Mouse (Mus musculus) intestine, embryonic 14.5 days (tissue): ENCODE measurements around the gene Dhrs1. TPM values are rescaled to one million over a fixed set of nuclear protein-coding genes. Genes with fewer than 3 reads are reported as not detected.

Experiments used
- polyA plus RNA-seq: library from polyadenylated mRNA; unstranded; fragments of >200 nt; fragmentation: Nextera tagmentation; extraction: Ambion mirVana; gene quantifications from 2 replicates; pipeline ENCODE4 v1.2.1, GENCODE M21; 2014

The Dhrs1 gene
- polyA plus RNA-seq, 1 experiment from 2014 or later = 81.9 TPM

Other genes with a start within 250 kb of the Dhrs1 start
- 0.37 and 0.48 TPM in 2 replicates for gene Cpne6, start 235.2 kb downstream of the Dhrs1 start, polyA plus RNA-seq
- gene Nrl, start 220.7 kb downstream of the Dhrs1 start, polyA plus RNA-seq = not detected in 2 replicates
- gene Pck2, start 205.4 kb downstream of the Dhrs1 start, polyA plus RNA-seq = 42.8 and 47.4 TPM in 2 replicates
- gene Dcaf11, start 185.7 kb downstream of the Dhrs1 start, polyA plus RNA-seq = 70.9 and 71.5 TPM in 2 replicates
- gene A730061H03Rik, start 185.3 kb downstream of the Dhrs1 start, polyA plus RNA-seq = 0.64 and 0.81 TPM in 2 replicates
- gene Fitm1, start 170.1 kb downstream of the Dhrs1 start, polyA plus RNA-seq = 0.19 and 0.43 TPM in 2 replicates
- gene Psme1, start 167.6 kb downstream of the Dhrs1 start, polyA plus RNA-seq = 200 TPM in 2 replicates
- gene Emc9, start 160.4 kb downstream of the Dhrs1 start, polyA plus RNA-seq = 6.3 and 7.0 TPM in 2 replicates
- 331 and 332 TPM in 2 replicates for gene Psme2, start 154.6 kb downstream of the Dhrs1 start, polyA plus RNA-seq
- gene Rnf31, start 154.0 kb downstream of the Dhrs1 start, polyA plus RNA-seq = 15.9 and 20.1 TPM in 2 replicates
- gene Irf9, start 142.1 kb downstream of the Dhrs1 start, polyA plus RNA-seq = 8.9 and 9.1 TPM in 2 replicates
- 6.2 and 8.1 TPM in 2 replicates for gene Rec8, start 127.7 kb downstream of the Dhrs1 start, polyA plus RNA-seq
- gene Ipo4, start 109.7 kb downstream of the Dhrs1 start, polyA plus RNA-seq = 93.6 and 95.7 TPM in 2 replicates
- gene Gm49378, start 107.8 kb downstream of the Dhrs1 start, polyA plus RNA-seq = 1.6 and 1.9 TPM in 2 replicates
- gene Tm9sf1, start 101.9 kb downstream of the Dhrs1 start, polyA plus RNA-seq = 112 and 114 TPM in 2 replicates
- gene Tssk4, start 95.5 kb downstream of the Dhrs1 start, polyA plus RNA-seq = 1.7 and 1.9 TPM in 2 replicates
- gene Mdp1, start 85.2 kb downstream of the Dhrs1 start, polyA plus RNA-seq = 53.8 and 58.9 TPM in 2 replicates
- gene Gmpr2, start 73.7 kb downstream of the Dhrs1 start, polyA plus RNA-seq = 53.5 and 62.5 TPM in 2 replicates
- 547 and 563 TPM in 2 replicates for gene Nedd8, start 73.6 kb downstream of the Dhrs1 start, polyA plus RNA-seq
- gene Tinf2, start 63.9 kb downstream of the Dhrs1 start, polyA plus RNA-seq = 46.4 and 49.1 TPM in 2 replicates
- 1.3 and 1.6 TPM in 2 replicates for gene Tgm1, start 31.8 kb downstream of the Dhrs1 start, polyA plus RNA-seq
- gene Rabggta, start 23.4 kb downstream of the Dhrs1 start, polyA plus RNA-seq = 29.7 and 32.7 TPM in 2 replicates
- 42.8 and 45.0 TPM in 2 replicates for gene Nop9, start within 50 bp of the Dhrs1 start, polyA plus RNA-seq
- gene Cideb, start 12.8 kb upstream of the Dhrs1 start, polyA plus RNA-seq = 5.4 and 8.1 TPM in 2 replicates
- 0.08 and 0.65 TPM in 2 replicates for gene Ltb4r2, start 15.7 kb upstream of the Dhrs1 start, polyA plus RNA-seq
- gene Ltb4r1, start 20.3 kb upstream of the Dhrs1 start, polyA plus RNA-seq = 0.30 and 0.38 TPM in 2 replicates
- 5.8 and 7.2 TPM in 2 replicates for gene Adcy4, start 38.4 kb upstream of the Dhrs1 start, polyA plus RNA-seq
- 48.5 and 51.7 TPM in 2 replicates for gene Ripk3, start 43.2 kb upstream of the Dhrs1 start, polyA plus RNA-seq
- 34.3 and 37.4 TPM in 2 replicates for gene Nfatc4, start 77.5 kb upstream of the Dhrs1 start, polyA plus RNA-seq
- 15.9 and 18.6 TPM in 2 replicates for gene Nynrin, start 108.3 kb upstream of the Dhrs1 start, polyA plus RNA-seq
- 0.18 and 0.23 TPM in 2 replicates for gene Cbln3, start 138.7 kb upstream of the Dhrs1 start, polyA plus RNA-seq
- gene Khnyn, start 139.3 kb upstream of the Dhrs1 start, polyA plus RNA-seq = 10.4 and 11.2 TPM in 2 replicates
- 66.2 and 70.4 TPM in 2 replicates for gene Sdr39u1, start 154.6 kb upstream of the Dhrs1 start, polyA plus RNA-seq
- gene Cma1, start 199.0 kb upstream of the Dhrs1 start, polyA plus RNA-seq = 0.95 and 1.1 TPM in 2 replicates
- not detected in 2 replicates for gene Cma2, start 205.3 kb upstream of the Dhrs1 start, polyA plus RNA-seq